Mouse (Mus musculus): ENCODE results near the gene Fbxo5. TPM values are rescaled to one million over a fixed set of nuclear protein-coding genes. Genes with fewer than 3 reads are reported as not detected.

Gene Fbxo5
- polyA plus RNA-seq, 1 experiment, result 0.70 TPM

DNA sequence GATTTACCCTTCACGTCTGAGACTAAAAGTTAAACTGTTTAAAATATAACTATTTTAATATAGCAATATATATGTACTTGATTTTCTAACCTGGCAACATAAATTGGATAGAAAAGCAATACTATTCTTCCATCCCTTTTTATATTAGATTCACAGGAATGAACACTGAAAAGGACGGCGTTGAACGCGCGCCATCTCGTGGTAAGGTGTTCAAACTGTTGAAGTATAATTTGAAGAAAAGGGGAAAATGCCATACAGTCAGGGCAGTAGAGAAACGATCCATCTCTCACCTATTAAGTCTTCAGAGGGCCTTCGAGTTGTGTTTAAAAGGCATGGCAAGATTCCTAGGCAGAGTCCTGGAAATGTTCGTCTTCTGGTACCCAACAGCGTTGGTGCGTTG lies 14.7 kb downstream of the Fbxo5 start:
- WGBS, result 19% methylated on average over 12 of the region's 12 CpGs
- TF ChIP-seq CTCF (IDR thresholded peaks at IDR 0.05; ENCODE audit: extremely low read depth, insufficient read length, insufficient replicate concordance, low read depth, low read length), result no peak
- no peak for TF ChIP-seq POLR2A (IDR thresholded peaks at IDR 0.05; ENCODE audit: low read depth, low read length)
- Histone ChIP-seq H3K36me3 (ENCODE audit: control insufficient read depth, insufficient read depth, low read length) (no peaks in the 10 kb centered on the region), H3K27ac (ENCODE audit: insufficient read depth, low read depth, low read length) (no peak overlapping the region), H3K4me3 (ENCODE audit: low read depth, low read length) (no peak overlapping the region), H3K27me3 (ENCODE audit: control insufficient read depth, insufficient read depth, low read length) (0 out of 2 replicates have a peak, but pooled peaks cover 2% of the 10 kb centered on the region), H3K4me1 (ENCODE audit: control insufficient read depth, insufficient read depth, insufficient read length, low read length) (no peaks in the 10 kb centered on the region)

GRCm38 (mm10) chr10:5786923-5787322 lies 18.5 kb downstream of the Fbxo5 start:
- H3K36me3 ChIP-seq (ENCODE audit: control insufficient read depth, insufficient read depth, low read length), result no peaks in the 10 kb centered on the region
- TF ChIP-seq CTCF (IDR thresholded peaks at IDR 0.05; ENCODE audit: extremely low read depth, insufficient read length, insufficient replicate concordance, low read depth, low read length) (peak; percentile 51; the same call in 1 of the 2 replicates), POLR2A (IDR thresholded peaks at IDR 0.05; ENCODE audit: low read depth, low read length) (no peak)
- WGBS, result 18% methylated on average over 4 of the region's 4 CpGs
- no peak overlapping the region for H3K4me3 ChIP-seq (ENCODE audit: low read depth, low read length)
- no peaks in the 10 kb centered on the region for H3K4me1 ChIP-seq (ENCODE audit: control insufficient read depth, insufficient read depth, insufficient read length, low read length)
- no peak overlapping the region for H3K27ac ChIP-seq (ENCODE audit: insufficient read depth, low read depth, low read length)
- H3K27me3 ChIP-seq (ENCODE audit: control insufficient read depth, insufficient read depth, low read length), result 0 out of 2 replicates have a peak, but pooled peaks cover 2% of the 10 kb centered on the region

Other genes with a start within 250 kb of the Fbxo5 start
- gene Myct1, start 211.8 kb downstream of the Fbxo5 start, polyA plus RNA-seq (2012; rRNA removed), result 0.74 and 1.0 TPM in 2 replicates
- gene Vip, start 166.4 kb downstream of the Fbxo5 start, polyA plus RNA-seq (2012; rRNA removed), result 6.2 and 7.9 TPM in 2 replicates
- 1.3 and 1.7 TPM in 2 replicates for gene Mtrf1l, start 18.3 kb upstream of the Fbxo5 start, polyA plus RNA-seq (2012; rRNA removed)
- 0.03 and 0.15 TPM in 2 replicates for gene Rgs17, start 116.8 kb upstream of the Fbxo5 start, polyA plus RNA-seq (2012; rRNA removed)